Mouse (Mus musculus) lung, postnatal 25 days (tissue): ENCODE results near the gene Scmh1.
"Not testable (repeated sequence)": the region's sequence is repeated elsewhere in the genome, so short reads cannot be mapped to it uniquely, and the experiment has no call there.

Experiments
- DNase-seq: peaks from one replicate; pipeline ENCODE4 v3.0.0; 2022; ENCODE audit warnings: low spot score

Scmh1 gene

GRCm38 (mm10) chr4:120405144-120405805 lies at the start of gene Scmh1:
Scmh1 (plus strand) TSS chr4:120405281.
- DNase-seq = peak; percentile 49

GRCm38 (mm10) chr4:120360011-120360521 lies 45.0 kb upstream of the Scmh1 start:
- no peak for DNase-seq

GRCm38 (mm10) chr4:120364729-120365128 lies 40.4 kb upstream of the Scmh1 start:
- no peak for DNase-seq

GRCm38 (mm10) chr4:120365456-120365855 lies 39.6 kb upstream of the Scmh1 start:
- DNase-seq = no peak

- DNase-seq = no peak
Observed at GRCm38 (mm10) chr4:120368031-120368430, 37.0 kb upstream of the Scmh1 start.

- peak; percentile 62 for DNase-seq
Observed at GRCm38 (mm10) chr4:120368663-120369062, 36.4 kb upstream of the Scmh1 start.

- no peak for DNase-seq
Observed at GRCm38 (mm10) chr4:120369156-120369555, 35.9 kb upstream of the Scmh1 start.

GRCm38 (mm10) chr4:120369861-120370366 lies 35.2 kb upstream of the Scmh1 start:
- peak; percentile 54 for DNase-seq

GRCm38 (mm10) chr4:120372838-120373237 lies 32.2 kb upstream of the Scmh1 start:
- no peak for DNase-seq

- no peak for DNase-seq
Observed at GRCm38 (mm10) chr4:120373813-120374212, 31.3 kb upstream of the Scmh1 start.

GRCm38 (mm10) chr4:120380811-120381391 lies 24.2 kb upstream of the Scmh1 start:
- peak; percentile 83 for DNase-seq

GRCm38 (mm10) chr4:120385496-120385895 lies 19.6 kb upstream of the Scmh1 start:
- no peak for DNase-seq

- peak; percentile 47 for DNase-seq
Observed at GRCm38 (mm10) chr4:120387496-120387895, 17.6 kb upstream of the Scmh1 start.

GRCm38 (mm10) chr4:120387968-120388367 lies 17.1 kb upstream of the Scmh1 start:
- DNase-seq = no peak

- no peak for DNase-seq
Observed at GRCm38 (mm10) chr4:120388998-120389542, 16.0 kb upstream of the Scmh1 start.

- no peak for DNase-seq
Observed at GRCm38 (mm10) chr4:120389546-120389945, 15.5 kb upstream of the Scmh1 start.

- no peak for DNase-seq
Observed at GRCm38 (mm10) chr4:120391591-120391990, 13.5 kb upstream of the Scmh1 start.

- DNase-seq = no peak
Observed at GRCm38 (mm10) chr4:120392341-120392740, 12.7 kb upstream of the Scmh1 start.

GRCm38 (mm10) chr4:120392748-120393147 lies 12.3 kb upstream of the Scmh1 start:
- DNase-seq = no peak

- DNase-seq = no peak
Observed at GRCm38 (mm10) chr4:120400251-120400650, 4.8 kb upstream of the Scmh1 start.

GRCm38 (mm10) chr4:120402105-120402504 lies 3.0 kb upstream of the Scmh1 start:
- not testable (repeated sequence) for DNase-seq

- no peak for DNase-seq
Observed at GRCm38 (mm10) chr4:120404247-120404646, 834 bp upstream of the Scmh1 start.

GRCm38 (mm10) chr4:120404778-120405143 lies 320 bp upstream of the Scmh1 start:
- DNase-seq = no peak
